Mouse (Mus musculus): ENCODE results near the gene Rad17.

Gene Rad17

DNA sequence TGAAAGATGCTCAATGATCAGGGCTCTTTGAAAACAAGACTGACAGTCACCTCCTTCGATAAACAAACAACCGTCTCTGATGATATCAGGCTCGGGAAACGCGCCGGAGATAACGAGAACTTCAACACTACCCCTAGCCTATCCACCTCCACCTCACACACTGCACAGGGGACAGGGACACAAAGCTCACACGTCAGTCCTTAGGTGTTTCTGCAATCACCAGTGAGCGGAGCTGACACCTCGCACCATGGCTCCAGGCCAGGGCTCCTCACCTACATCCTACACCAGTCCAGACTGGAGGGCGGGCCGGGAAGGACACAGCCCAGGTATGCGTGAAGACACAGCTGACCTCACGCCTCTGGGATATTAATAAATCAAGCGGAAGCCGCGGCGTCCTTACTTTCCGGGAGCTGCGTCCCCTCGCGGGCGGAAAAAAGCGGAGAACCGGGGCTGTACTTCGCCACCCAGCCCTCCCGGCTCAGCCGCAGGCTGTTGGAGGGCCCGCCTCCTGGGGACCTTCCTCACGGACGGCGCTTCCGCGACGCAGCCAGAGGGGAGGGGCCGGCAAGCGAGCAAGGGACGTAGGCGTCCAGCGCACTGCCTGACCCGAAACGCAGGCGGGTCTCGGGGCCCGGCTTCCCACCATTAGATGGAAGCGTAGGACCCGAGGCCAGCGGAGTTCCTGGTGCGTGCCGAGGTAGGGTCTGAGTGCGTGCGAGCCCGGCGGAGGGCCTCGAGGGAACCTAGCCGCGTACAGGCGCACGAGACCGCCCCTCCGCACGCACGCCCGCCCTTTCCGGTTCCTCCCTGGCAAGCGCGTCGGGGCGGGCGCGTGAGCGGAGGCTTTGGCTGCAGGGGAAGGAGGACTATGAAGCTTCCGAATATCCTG lies at the start of gene Rad17, which contains the start of gene Ak6:
Gene Rad17 (minus strand): TSS at position 502 of the 889 bp plus-strand sequence.
Gene Ak6 (plus strand): TSS at position 430 of the 889 bp plus-strand sequence.
- DNase-seq (ENCODE audit: low spot score in 2 of 2): peak; percentile 87 to 92

DNA sequence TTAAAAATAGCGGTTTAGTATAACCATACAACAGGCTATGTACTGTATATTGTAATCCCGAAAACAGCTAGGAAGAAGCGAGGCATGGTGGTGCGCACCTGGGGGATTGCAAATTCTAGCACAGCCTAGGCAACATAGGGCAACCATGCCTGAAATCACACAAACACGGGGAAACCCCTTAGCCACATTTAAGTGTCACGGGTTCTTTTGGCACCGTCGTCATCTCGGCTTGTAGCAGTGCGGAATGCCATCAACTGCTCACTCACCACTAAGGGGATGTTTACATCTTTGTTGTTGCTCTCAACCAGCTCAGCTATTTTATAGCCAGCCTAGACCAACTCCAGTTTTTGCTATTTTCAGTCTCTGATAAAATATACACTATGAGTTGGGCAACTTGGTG lies 48.0 kb upstream of the Rad17 start:
- DNase-seq (ENCODE audit: low spot score in 2 of 2): no peak

DNA sequence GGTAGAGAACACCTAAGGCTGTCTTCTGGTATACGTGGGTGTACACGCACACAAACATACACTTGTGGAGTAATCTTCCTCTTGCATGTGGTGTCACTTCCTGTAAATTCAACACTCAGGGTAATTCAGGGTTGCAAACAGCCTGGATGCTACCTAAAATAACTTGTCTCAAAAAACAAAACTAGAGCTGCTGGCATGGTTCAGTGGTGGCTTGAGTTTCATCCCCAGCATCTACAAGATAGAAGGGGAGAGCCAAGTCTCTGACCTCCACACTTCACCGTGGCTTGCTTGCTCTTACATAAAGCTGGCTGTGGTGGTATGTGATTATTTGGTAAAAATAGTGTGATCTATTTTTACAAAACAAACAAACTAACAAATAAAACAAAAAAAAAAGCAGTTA lies 46.7 kb upstream of the Rad17 start:
- no peak for DNase-seq (ENCODE audit: low spot score in 2 of 2)

DNA sequence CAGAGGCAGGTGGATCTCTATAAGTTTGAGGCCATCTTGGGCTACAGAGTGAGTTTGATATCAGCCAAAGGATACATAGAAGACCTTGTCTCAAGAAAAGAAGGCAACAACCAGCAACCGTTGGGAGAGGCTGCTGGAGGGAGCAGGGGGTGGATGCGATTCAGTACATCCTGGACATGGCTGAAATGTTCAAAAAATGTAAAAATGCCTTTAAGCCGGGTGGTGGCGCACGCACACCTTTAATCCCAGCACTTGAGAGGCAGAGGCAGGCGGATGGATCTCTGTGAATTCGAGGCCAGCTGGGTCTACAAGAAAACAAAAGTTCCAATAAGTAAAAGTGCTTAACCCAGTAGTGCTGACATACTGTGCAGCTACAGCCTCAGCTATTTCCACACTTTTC lies 36.7 kb upstream of the Rad17 start:
- DNase-seq (ENCODE audit: low spot score in 2 of 2): no peak

DNA sequence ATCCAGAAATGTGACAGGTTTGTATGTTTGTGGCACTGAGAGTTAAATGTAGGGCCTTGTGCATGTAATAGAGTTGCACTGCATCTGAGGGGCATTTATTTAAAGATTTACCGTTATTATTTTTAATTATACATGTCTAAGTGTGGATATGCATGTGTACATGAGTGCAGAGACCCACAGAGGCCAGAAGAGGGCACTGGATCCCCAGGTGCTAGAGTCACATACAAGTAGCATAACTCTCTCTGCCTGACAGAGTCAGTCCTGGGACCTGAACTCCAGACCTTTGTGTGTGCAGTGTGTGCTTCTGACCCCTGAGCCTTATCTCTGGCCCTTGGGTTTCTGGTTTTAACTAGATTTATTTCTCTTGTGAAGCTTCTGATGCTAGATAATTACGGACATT lies 33.5 kb upstream of the Rad17 start:
- no peak for DNase-seq (ENCODE audit: low spot score in 2 of 2)

DNA sequence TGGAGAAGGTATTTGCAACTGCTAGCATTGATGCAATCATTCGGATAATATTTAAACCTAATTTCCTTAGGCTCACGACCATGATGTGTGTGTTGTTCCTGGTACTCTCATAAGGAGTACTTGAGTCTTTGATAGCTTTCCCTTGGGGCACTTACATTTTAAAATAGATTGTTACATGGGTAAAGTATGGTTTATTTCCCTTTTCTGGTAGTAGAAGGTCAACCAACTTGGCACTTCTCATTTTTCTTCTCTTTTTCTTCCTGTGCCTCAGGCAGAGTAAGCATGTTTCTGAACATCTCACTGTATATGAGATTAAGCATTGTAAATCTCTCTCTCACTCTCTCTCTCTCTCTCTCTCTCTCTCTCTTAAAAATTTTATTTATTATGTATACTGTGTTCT lies 32.0 kb upstream of the Rad17 start:
- DNase-seq (ENCODE audit: low spot score in 2 of 2): no peak

DNA sequence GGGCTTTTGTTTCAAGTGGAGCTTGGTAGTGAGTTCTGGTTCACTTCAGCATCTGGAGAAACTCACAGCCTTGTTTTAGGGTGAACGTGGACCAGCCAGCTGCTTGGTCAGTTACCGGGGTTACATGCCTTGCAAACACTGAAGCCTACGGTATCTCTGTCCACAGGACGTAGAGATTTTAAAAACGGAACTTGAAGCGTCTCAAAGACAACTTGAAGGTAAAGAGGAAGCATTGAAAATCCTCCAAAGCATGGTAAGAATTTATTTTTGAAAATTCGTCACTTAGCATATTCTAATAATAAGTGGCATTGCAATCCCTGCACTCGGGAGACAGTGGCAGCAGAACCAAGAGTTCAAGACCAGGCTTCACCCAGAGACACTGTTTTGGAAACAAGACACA lies 30.8 kb upstream of the Rad17 start:
- no peak for DNase-seq (ENCODE audit: low spot score in 2 of 2)

DNA sequence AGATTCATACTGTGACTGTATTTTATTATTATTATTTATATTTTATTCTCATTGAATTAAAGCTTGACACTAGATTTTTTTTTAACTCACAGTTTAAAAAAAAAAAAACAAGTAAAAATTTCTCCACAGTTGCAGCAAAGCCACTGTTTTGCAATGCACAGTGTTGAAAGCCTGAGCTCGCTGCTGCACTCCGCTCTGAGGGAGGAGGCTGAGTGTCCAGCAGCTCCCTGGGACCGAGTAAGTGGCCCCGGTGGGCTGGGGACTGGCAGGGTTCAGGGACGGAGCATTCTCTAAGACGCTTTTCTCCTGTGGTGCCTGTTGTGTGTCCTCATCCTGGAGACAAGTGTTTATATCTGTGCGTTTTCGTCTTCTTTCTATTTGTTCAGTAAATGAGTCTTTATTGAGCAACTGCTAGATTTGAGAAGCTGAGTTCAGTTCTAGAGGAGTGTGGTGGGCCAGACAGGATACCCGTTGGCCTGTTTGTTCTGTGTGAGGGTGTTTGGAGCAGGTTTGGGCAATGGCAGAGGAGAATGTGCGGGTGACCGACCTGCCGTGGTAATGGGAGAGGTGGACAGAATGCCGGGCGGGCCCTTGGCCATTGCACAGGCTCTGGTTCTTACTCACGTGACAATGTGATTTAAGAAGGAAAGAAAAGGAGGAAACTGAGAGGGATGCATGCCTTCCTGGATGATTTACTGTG lies 25.2 kb upstream of the Rad17 start:
- DNase-seq (ENCODE audit: low spot score in 2 of 2): no peak

DNA sequence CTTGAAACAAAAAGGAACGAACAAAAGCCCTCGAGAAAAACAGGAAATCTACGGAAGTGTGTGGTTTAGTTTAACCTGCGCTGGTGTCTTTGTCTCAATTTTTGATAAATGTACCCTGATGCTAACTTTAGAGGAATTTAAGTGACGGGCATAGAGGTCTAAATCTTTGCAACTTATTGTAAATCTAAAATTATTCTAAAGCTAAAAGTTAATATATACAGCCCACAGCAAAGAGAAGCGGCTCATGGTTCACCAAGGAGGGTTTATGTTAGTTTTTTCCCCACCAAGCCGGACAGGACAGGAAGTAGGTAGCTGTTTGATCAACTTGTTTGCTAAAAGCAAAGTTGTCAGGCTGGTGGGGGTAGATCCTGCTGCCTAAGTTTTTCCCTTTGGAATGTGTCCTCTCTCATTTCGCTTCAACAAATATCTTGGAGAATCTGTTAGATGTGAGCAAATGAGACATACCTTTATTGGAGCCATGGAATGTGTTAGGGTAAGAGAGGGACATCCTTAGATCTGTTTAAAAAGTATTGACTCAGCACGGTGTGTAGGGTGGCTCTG lies 19.4 kb upstream of the Rad17 start:
- DNase-seq (ENCODE audit: low spot score in 2 of 2): no peak

DNA sequence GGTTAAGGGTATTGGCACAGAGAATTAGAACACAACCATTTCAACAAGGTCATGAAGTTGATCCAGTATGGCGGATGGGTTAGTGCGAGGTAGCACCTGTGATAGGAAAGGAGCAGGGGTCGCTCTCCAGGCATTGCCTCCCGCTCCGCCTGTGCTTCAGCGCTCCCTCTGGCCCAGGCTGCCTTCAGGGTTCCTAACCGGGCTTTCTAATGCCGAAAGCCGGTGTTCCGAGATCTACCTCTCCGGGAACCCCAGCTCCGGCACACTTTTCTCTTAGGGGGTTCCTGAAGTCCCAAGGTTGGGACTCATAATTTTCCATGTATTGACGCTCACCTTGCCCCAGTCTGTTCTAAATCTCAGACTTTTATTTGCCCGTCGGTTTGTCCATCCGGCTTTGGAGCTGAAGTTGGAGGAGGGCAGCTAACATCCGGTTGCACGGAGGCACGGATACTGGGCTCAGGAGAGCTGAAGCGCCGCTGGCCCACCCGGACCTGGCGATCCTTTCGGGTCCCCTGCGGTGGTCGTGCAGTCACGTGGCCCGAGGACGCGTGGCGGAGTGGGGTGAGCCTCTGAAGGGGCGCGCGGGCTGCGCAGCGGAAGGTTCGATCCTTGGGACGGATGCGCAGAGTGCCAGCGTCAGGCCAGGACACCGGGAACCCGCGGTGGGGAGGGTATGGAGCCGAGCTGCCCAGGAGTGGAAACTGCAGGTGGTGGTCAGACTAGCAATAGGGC lies 18.6 kb upstream of the Rad17 start, which contains the start of gene Ccdc125:
Gene Ccdc125 (plus strand): TSS at position 427 of the 732 bp plus-strand sequence.
- peak in 1 of 2 experiments; percentile 10 for DNase-seq (ENCODE audit: low spot score in 2 of 2)

DNA sequence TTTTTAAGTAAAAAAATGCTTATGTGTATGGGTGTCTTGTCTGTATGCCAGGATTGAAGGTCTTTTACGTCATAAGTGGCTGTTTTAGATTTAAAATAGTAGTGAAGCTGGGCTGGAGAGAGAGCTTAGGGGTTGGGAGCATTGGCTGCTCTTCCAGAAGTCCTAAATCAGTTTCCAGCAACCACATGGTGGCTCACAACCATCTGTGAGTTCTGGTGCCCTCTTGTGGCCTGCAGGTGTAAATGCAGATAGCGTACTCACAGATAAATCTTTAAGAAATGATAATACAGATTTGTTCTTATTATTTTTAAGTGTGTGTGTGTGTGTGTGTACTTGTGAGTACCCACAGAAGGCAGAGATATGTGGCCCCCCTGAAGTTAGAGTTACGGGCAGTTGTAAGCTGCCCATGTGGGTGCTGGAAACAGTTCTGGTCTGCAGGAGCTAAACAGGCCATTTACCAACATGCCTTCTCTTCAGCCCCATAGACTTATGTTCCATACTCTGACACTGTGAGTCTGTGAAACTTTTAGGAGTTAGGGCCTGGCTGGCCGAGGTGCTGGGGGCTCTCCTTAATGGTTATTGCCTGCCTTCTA lies 9.1 kb upstream of the Rad17 start:
- peak in 1 of 2 experiments; percentile 54 for DNase-seq (ENCODE audit: low spot score in 2 of 2)

DNA sequence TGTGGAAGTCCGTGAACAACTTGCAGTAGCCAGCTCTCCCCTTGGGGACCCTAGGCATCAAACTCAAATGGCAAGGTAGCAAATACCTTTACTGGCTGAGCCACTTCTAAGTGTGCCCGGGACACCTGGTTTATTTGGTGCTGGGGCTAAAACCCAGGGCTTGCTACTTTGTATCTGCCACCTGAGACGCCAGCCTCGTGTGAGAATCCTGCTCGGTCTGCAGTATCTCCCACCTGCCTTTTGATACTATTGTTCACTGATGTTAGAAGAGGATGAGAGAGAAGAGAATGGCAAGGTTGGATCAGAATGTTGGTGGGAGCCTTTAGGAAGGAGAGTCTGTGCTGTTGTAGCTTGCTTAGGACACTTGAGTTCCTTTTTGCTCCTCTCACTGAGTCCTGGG lies 7.2 kb upstream of the Rad17 start:
- DNase-seq (ENCODE audit: low spot score in 2 of 2): no peak

DNA sequence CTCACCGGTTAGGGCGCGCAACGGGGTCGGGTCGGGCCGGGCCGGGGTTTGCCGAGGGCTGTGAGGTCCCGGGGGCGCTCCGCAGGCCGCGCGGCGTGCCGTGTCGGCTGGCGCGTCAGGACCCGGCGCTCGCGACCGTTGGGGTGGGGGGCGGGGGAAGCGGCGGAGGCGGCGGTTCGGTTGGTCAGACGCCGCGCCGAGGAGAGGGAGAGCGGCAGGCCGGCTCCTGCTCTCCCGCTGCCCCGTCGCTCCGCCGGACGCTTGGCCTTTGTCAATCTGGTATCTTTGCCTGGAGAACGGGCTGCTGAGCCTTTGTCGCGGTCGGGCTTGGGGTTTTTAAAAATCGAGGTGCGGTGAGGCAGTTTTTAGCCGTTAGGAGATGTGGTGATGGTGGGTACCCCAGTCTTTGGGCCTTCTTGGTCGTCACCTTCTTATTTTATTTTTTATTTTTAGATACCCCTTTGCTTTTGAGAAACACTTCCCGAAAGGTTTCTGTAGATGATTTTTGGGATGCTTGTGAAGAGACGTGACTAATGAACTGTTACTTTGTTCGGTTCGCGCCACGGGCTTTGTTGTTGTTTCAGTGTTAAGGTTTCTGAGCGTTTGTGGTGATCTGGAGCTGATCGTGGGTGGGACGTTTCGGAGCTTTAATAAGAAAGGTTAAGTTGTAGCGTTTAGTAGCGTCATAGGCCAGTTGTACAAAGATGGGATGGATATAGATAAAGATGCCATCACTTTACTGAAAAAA lies 762 bp upstream of the Rad17 start, which contains the start of gene Taf9:
Gene Taf9 (plus strand): TSS at position 141 of the 748 bp plus-strand sequence.
- no peak for DNase-seq (ENCODE audit: low spot score in 2 of 2)

DNA sequence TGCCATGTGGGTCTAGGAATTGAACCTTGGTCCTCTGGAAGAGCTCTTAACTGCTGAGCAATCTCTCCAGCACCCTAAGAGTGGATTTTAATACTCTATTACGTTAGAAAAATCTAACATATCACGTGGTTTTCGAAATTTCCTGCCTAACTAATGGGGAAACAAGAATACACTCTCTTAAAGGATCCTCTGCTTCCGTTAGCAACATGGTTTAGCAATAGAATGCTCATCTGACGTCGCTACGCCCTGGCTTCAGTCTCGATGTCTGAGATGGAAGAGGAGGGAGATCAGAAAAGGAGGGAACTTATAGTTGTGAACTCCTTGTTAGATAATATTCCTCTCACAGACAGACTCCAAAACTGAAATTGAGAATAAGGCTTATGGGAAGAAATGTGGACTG lies 2.6 kb downstream of the Rad17 start:
- DNase-seq (ENCODE audit: low spot score in 2 of 2): no peak

DNA sequence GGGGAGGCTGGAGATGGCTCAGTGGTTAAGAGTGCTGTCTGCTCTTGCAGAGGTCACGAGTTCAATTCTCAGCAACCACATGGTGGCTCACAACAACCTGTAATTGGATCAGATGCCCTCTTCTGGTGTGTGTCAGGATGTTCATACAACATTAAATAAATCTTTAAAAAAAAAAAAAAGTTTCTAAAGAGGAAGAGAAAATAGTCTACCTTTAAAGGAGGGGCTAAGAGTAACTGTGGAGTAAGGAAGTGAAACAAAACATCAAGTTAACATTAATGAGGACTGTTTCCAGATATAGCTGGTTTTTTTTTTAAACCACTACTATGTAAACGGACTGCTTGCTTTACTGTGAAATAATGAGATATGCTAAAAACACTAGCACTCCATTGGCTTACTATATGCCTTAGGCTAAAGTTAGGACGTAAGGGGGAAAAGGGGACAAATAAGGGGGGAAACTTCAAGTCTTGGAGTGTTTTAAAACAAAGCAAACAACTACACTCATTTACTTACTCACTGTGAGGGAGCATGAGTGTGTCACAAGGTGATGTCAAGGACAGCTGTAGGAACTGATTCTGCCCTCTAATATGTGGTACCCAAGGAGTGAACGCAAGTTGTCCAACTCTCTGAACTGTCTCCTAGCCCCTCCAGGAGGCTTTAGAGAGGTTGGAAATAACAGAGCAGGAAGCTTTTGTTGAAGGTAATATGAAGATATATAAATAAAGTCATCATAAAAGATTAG lies 8.2 kb downstream of the Rad17 start:
- DNase-seq (ENCODE audit: low spot score in 2 of 2): no peak

DNA sequence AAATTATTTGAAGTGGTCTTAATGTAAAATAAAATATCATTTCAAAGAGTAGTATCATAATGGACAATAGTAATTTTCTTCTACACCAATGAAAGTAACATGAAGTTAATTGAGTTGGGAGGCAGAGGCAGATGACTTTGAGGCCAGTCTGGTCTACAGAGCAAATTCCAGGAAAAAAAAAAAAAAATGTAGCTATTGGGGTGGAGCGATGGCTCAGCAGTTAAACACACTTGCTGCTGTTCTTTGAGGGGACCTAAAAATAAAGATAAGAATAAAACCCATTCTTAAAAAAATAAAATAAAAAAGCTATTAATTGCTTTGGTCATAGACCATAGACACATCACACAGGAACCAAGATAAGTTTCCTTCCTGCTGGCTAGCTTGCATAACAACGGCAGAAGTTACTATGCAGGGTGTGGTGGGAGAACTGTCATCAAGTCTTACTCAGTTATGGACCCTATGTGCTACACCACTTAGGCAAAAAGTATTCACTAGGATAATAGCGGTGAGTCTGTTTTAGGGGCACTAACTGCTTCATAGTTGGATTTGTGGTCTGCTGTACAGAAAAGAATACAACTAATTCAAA lies 16.7 kb downstream of the Rad17 start:
- no peak for DNase-seq (ENCODE audit: low spot score in 2 of 2)

DNA sequence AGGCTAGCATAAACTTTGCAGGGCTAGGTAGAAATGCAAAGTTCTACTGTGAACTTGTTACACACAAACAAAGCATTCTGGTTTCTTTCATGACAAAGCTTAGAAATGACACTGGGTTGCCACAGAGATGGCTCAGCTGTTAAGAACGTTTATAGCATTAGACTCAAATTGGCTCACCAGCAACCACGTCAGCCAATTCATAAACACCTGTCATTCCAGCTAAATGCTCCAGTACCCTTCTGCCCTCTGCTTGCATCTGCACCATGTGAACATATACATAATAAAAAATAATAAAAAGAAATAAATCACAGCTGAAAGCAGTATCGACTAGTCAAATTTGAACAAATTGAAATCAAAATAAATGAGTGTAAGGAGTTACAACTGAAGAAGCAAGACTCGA lies 28.6 kb downstream of the Rad17 start:
- DNase-seq (ENCODE audit: low spot score in 2 of 2): no peak

DNA sequence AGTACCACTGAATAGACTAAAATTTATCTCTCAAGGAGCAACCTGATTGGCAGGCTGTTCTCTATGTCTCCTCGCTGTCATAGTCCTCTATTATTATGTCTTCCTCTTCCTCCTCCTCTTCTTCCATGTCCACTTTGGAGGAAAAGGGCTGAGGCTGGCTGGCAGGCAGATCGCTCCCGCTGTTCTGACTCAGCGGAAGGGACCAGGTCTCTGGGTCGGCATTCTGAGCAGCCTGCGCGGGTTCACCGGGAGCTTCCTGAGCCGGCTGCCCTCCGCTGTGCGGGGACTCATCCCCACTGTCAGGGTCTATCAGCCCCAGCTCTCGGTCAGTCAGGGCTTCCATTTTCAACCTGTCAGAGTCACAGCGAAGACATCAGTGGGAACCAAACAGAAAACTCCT lies 33.3 kb downstream of the Rad17 start:
- DNase-seq (ENCODE audit: low spot score in 2 of 2): no peak
